Mouse (Mus musculus): ENCODE measurements at regions not wholly inside any gene's neighbourhood (a gene's known extent, or its start where the extent isn't known, plus 50 kb on each side); places are given as distances from the start of the nearest gene placed in this dataset.

- no peak for TF ChIP-seq POLR2A (IDR thresholded peaks at IDR 0.05; ENCODE audit: borderline replicate concordance, extremely low read depth, insufficient read depth, insufficient read length, poor library complexity, severe bottlenecking)
- no peak for TF ChIP-seq CTCF (IDR thresholded peaks at IDR 0.05; ENCODE audit: borderline replicate concordance, extremely low read depth, insufficient read depth, insufficient read length)
These were observed 176.0 kb upstream of the Gk2 start for GRCm38 (mm10) chr5:97632791-97633190.
